Mouse (Mus musculus) stomach, postnatal 0 days (tissue): ENCODE data around the gene Ciz1.

ENCODE experiments used
- CTCF ChIP-seq: IDR thresholded peaks from 2 replicates; pipeline ENCODE4 v1.5.1; 2016; ENCODE audit warnings: antibody characterized with exemption, low read depth, mild to moderate bottlenecking, moderate library complexity
- EP300 ChIP-seq: optimal IDR thresholded peaks from 2 replicates; pipeline ENCODE3; 2016; ENCODE audit warnings: antibody characterized with exemption

DNA sequence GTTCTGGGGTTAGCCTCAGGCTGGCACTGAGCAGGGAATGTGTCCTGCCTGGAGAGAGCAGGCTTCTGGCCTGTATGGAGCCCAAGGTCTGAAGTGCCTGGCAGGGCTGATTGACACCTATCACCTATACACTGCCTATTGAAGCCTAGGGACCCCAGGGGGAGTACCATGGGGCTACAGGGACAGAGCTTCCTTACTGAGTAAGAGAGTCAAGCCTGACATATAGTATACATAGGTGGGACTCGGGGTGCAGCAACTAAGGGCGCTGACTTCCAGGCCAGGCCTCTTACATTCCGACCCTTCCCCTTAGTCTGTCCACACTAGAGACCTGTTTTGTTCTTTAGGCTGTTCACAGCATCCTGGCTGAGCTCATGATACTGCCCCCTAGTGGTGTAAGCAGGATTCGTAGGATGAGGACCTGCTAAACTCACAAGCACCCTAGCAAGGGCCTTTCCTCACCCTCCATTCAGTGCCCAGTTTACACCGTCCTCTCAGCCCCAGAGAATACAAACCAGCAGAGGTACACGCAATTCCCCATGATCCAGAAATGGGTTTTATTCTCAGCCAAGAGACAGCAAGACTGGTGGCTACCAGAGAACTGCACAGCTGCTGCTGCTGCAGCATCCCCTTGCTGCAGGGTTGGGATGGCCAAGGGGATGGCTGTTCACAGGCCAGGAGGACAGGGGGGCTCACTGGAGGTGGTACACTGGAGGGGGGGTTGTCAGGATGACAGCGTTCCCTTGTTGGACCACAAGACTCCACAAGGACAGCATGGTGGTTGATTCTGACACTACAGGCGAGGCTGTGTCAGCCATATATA is 44.0 kb upstream of the Ciz1 start:
- TF ChIP-seq EP300 (no peak), CTCF (peak; percentile 88)
